Mouse (Mus musculus) hindbrain, embryonic 16.5 days (tissue): ENCODE data around the gene Ndufa10. TPM values are rescaled to one million over a fixed set of nuclear protein-coding genes. Genes with fewer than 3 reads are reported as not detected.

Source experiments
- ATAC-seq: fragments of 200-750 bp; cut with Nextera tagmentation; 2 replicates; pipeline ENCODE4 v1.8.0; 2017; ENCODE audit warnings: moderate TSS enrichment, moderate library complexity
- H3K27ac ChIP-seq: fragments of 300-500 bp; sonication (generic); 2 replicates; pipeline ENCODE4 v1.5.1; 2014; ENCODE audit warnings: low read depth, mild to moderate bottlenecking, control low read depth, low read length, moderate library complexity
- H3K27me3 ChIP-seq: fragments of 300-500 bp; sonication (generic); replicated peaks from 2 replicates; pipeline ENCODE4 v1.6.1; 2014; ENCODE audit warnings: low read length; ENCODE audit not compliant: control insufficient read depth, insufficient read depth
- H3K36me3 ChIP-seq: fragments of 300-500 bp; sonication (generic); 2 replicates; pipeline ENCODE4 v1.6.1; 2014; ENCODE audit warnings: mild to moderate bottlenecking, low read length, moderate library complexity, mixed read lengths; ENCODE audit not compliant: control insufficient read depth, insufficient read depth
- H3K4me1 ChIP-seq: fragments of 300-500 bp; sonication (generic); 2 replicates; pipeline ENCODE4 v1.6.1; 2014; ENCODE audit warnings: low read depth, low read length; ENCODE audit not compliant: control insufficient read depth, insufficient read depth
- H3K4me2 ChIP-seq: fragments of 300-500 bp; sonication (generic); 2 replicates; pipeline ENCODE4 v1.6.1; 2014; ENCODE audit warnings: mild to moderate bottlenecking, low read length, control low read depth, moderate library complexity
- H3K4me3 ChIP-seq: fragments of 300-500 bp; sonication (generic); 2 replicates; pipeline ENCODE4 v1.5.1; 2014; ENCODE audit warnings: mild to moderate bottlenecking, low read length, control low read depth, moderate library complexity
- H3K9ac ChIP-seq: fragments of 300-500 bp; sonication (generic); 2 replicates; pipeline ENCODE4 v1.6.1; 2014; ENCODE audit warnings: low read depth, mild to moderate bottlenecking, control low read depth, low read length, moderate library complexity
- H3K9me3 ChIP-seq: fragments of 300-500 bp; sonication (generic); 2 replicates; pipeline ENCODE4 v1.6.1; 2014; ENCODE audit warnings: mild to moderate bottlenecking, low read length, moderate library complexity; ENCODE audit not compliant: control insufficient read depth
- WGBS: fragments of 180-500 bp; shearing (Covaris S2); extraction: QIAGEN DNeasy Blood & Tissue Kit; methylation state at CpG from one replicate; pipeline ENCODE4 v1.1.7; 2014; 5-methylcytosine and 5-hydroxymethylcytosine counted together
- polyA plus RNA-seq: library from polyadenylated mRNA; unstranded; fragments of >200 nt; fragmentation: Nextera tagmentation; extraction: Ambion mirVana; gene quantifications from 2 replicates; pipeline ENCODE4 v1.2.1, GENCODE M21; 2015

Ndufa10 gene
- polyA plus RNA-seq, 1 experiment from 2014 or later = 361 TPM

- peaks cover 45% of the 10 kb centered on the region for H3K36me3 ChIP-seq
- H3K27me3 ChIP-seq = no peaks in the 10 kb centered on the region
- ATAC-seq = no peak
- WGBS = 92% methylated on average over 4 of the region's 4 CpGs
- H3K4me3 ChIP-seq = no peak overlapping the region
- H3K27ac ChIP-seq = no peak overlapping the region
- no peak overlapping the region for H3K4me2 ChIP-seq
- H3K9ac ChIP-seq = no peak overlapping the region
- no peaks in the 10 kb centered on the region for H3K9me3 ChIP-seq
- peaks cover 7% of the 10 kb centered on the region for H3K4me1 ChIP-seq
Measured at GRCm38 (mm10) chr1:92468891-92469290, 4.8 kb downstream of the Ndufa10 start.

GRCm38 (mm10) chr1:92458416-92458815, 15.2 kb downstream of the Ndufa10 start:
- 88% methylated on average over 6 of the region's 6 CpGs for WGBS
- H3K4me2 ChIP-seq = no peak overlapping the region
- no peak overlapping the region for H3K9ac ChIP-seq
- no peaks in the 10 kb centered on the region for H3K27me3 ChIP-seq
- no peak for ATAC-seq
- H3K4me3 ChIP-seq = no peak overlapping the region
- H3K9me3 ChIP-seq = no peaks in the 10 kb centered on the region
- H3K36me3 ChIP-seq = peaks cover 47% of the 10 kb centered on the region
- no peak overlapping the region for H3K27ac ChIP-seq
- H3K4me1 ChIP-seq = no peaks in the 10 kb centered on the region

GRCm38 (mm10) chr1:92457758-92458157, 15.9 kb downstream of the Ndufa10 start:
- no peak overlapping the region for H3K9ac ChIP-seq
- no peaks in the 10 kb centered on the region for H3K4me1 ChIP-seq
- no peaks in the 10 kb centered on the region for H3K9me3 ChIP-seq
- no peak overlapping the region for H3K4me2 ChIP-seq
- H3K4me3 ChIP-seq = no peak overlapping the region
- ATAC-seq = no peak
- peaks cover 45% of the 10 kb centered on the region for H3K36me3 ChIP-seq
- H3K27me3 ChIP-seq = no peaks in the 10 kb centered on the region
- no peak overlapping the region for H3K27ac ChIP-seq

GRCm38 (mm10) chr1:92453751-92454445, 19.8 kb downstream of the Ndufa10 start:
- peaks cover 39% of the 10 kb centered on the region for H3K36me3 ChIP-seq
- ATAC-seq = no peak

GRCm38 (mm10) chr1:92448293-92448692, 25.4 kb downstream of the Ndufa10 start:
- H3K27ac ChIP-seq = no peak overlapping the region
- no peaks in the 10 kb centered on the region for H3K4me1 ChIP-seq
- peaks cover 37% of the 10 kb centered on the region for H3K36me3 ChIP-seq
- 88% methylated on average over 3 of the region's 3 CpGs for whole genome bisulfite sequencing
- no peaks in the 10 kb centered on the region for H3K9me3 ChIP-seq
- H3K4me2 ChIP-seq = no peak overlapping the region
- ATAC-seq = no peak
- H3K9ac ChIP-seq = no peak overlapping the region
- H3K27me3 ChIP-seq = no peaks in the 10 kb centered on the region
- no peak overlapping the region for H3K4me3 ChIP-seq

More at GRCm38 (mm10) chr1:92453751-92454445, 19.8 kb downstream of the Ndufa10 start:
- no peak overlapping the region for H3K9ac ChIP-seq
- WGBS = 77% methylated on average over 8 of the region's 8 CpGs
- H3K27ac ChIP-seq = no peak overlapping the region
- H3K4me3 ChIP-seq = no peak overlapping the region
- H3K4me1 ChIP-seq = no peaks in the 10 kb centered on the region
- H3K9me3 ChIP-seq = no peaks in the 10 kb centered on the region
- no peaks in the 10 kb centered on the region for H3K27me3 ChIP-seq
- H3K4me2 ChIP-seq = no peak overlapping the region

GRCm38 (mm10) chr1:92441453-92442063, 32.1 kb downstream of the Ndufa10 start:
- Histone ChIP-seq H3K36me3 (peaks cover 18% of the 10 kb centered on the region), H3K9ac (no peak overlapping the region), H3K4me1 (peaks cover 18% of the 10 kb centered on the region), H3K9me3 (no peaks in the 10 kb centered on the region), H3K27ac (no peak overlapping the region), H3K4me3 (no peak overlapping the region), H3K4me2 (no peak overlapping the region), H3K27me3 (no peaks in the 10 kb centered on the region)
- WGBS = 75% methylated on average over 6 of the region's 6 CpGs
- no peak for ATAC-seq

GRCm38 (mm10) chr1:92440066-92440750, 33.5 kb downstream of the Ndufa10 start:
- Histone ChIP-seq H3K36me3 (peaks cover 15% of the 10 kb centered on the region), H3K9me3 (no peaks in the 10 kb centered on the region)
- no peak for ATAC-seq

GRCm38 (mm10) chr1:92437678-92438271, 35.9 kb downstream of the Ndufa10 start:
- H3K4me1 ChIP-seq = peaks cover 18% of the 10 kb centered on the region
- ATAC-seq = peak; percentile 81
- 41% methylated on average over 9 of the region's 9 CpGs for WGBS

More at GRCm38 (mm10) chr1:92440066-92440750, 33.5 kb downstream of the Ndufa10 start:
- Histone ChIP-seq H3K4me2 (no peak overlapping the region), H3K4me3 (no peak overlapping the region), H3K27ac (no peak overlapping the region), H3K4me1 (peaks cover 18% of the 10 kb centered on the region), H3K27me3 (no peaks in the 10 kb centered on the region), H3K9ac (no peak overlapping the region)
- 89% methylated on average over 9 of the region's 9 CpGs for whole genome bisulfite sequencing

GRCm38 (mm10) chr1:92436831-92437321, 36.8 kb downstream of the Ndufa10 start:
- Histone ChIP-seq H3K9ac (no peak overlapping the region), H3K27me3 (no peaks in the 10 kb centered on the region), H3K4me3 (no peak overlapping the region), H3K4me2 (no peak overlapping the region), H3K9me3 (no peaks in the 10 kb centered on the region), H3K27ac (peak overlapping the region; percentile 9; the same call in 1 of the 2 replicates), H3K4me1 (peaks cover 22% of the 10 kb centered on the region), H3K36me3 (peaks cover 3% of the 10 kb centered on the region; the same call in 1 of the 2 replicates)
- 39% methylated on average over 4 of the region's 4 CpGs for WGBS
- peak; percentile 21; the same call in 1 of the 2 replicates for ATAC-seq

More at GRCm38 (mm10) chr1:92437678-92438271, 35.9 kb downstream of the Ndufa10 start:
- H3K27me3 ChIP-seq = no peaks in the 10 kb centered on the region
- no peaks in the 10 kb centered on the region for H3K9me3 ChIP-seq
- H3K27ac ChIP-seq = peak overlapping the region; percentile 10
- no peak overlapping the region for H3K9ac ChIP-seq
- H3K4me2 ChIP-seq = no peak overlapping the region
- H3K36me3 ChIP-seq = peaks cover 9% of the 10 kb centered on the region
- H3K4me3 ChIP-seq = no peak overlapping the region
